Comparison of ENCODE assay signal across 28 mouse cellular contexts in the genomic region with DNA sequence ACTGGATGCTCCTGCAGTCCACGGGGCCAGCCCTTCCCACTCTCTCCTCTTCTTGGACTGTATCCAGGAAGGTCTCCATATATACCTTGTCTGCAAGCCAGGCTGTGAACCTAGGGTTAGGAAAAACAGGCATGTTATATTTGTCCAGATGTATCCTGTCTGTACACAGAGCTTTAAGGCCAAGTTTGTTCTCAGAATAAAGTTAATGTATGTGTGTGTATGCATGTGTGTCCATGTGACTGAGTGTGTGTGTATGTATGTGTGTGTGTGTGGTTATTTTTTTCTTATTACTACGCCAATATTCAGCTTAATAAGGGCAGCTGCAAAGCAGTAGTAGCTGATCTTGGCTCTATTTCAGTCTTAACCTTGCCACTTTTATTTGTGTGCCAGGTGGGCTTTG.
A peak's percentile ranks its signal among the peaks of the same experiment; 100 is the strongest.
DNase-seq lines count a peak whose midpoint lies in the region; ATAC-seq and TF ChIP-seq lines count a peak whose summit lies in the region.
"Had no signal": no experiment of that assay in that cellular context is flagged by ENCODE, and none has a peak within 500 bp of the region (broad histone marks: within the 10 kb centered on the region; RNA-seq: fewer than 3 reads in every experiment).

No protein-coding gene starts in this region.

- no peaks in the 10 kb centered on the region for H3K4me1 ChIP-seq in heart, embryonic 15.5 days (replicated peaks)
- H3K4me1 ChIP-seq in heart, adult 2 months (ENCODE audit: control insufficient read depth, insufficient read depth, low read length), result no peaks in the 10 kb centered on the region
- H3K4me1 ChIP-seq in limb, embryonic 13.5 days, result peaks cover 25% of the 10 kb centered on the region
- peaks cover 9% of the 10 kb centered on the region; the same call in 1 of the 2 replicates for H3K4me1 ChIP-seq in limb, embryonic 10.5 days
- H3K4me1 ChIP-seq in lung, embryonic 16.5 days (replicated peaks; ENCODE audit: control insufficient read depth, insufficient read depth, low read length), result peaks cover 2% of the 10 kb centered on the region; the same call in 1 of the 2 replicates
- no peaks in the 10 kb centered on the region for H3K4me1 ChIP-seq in lung, adult 2 months (ENCODE audit: control insufficient read depth, insufficient read depth, low read length)
- H3K4me1 ChIP-seq in stomach, embryonic 15.5 days, result no peaks in the 10 kb centered on the region
- H3K4me1 ChIP-seq: embryonic facial prominence, embryonic 12.5 days; embryonic facial prominence, embryonic 15.5 days had no signal

- H3K9me3 ChIP-seq in heart, embryonic 15.5 days (replicated peaks), result no peaks in the 10 kb centered on the region
- no peaks in the 10 kb centered on the region for H3K9me3 ChIP-seq in limb, embryonic 13.5 days
- H3K9me3 ChIP-seq in limb, embryonic 10.5 days (replicated peaks), result no peaks in the 10 kb centered on the region
- no peaks in the 10 kb centered on the region for H3K9me3 ChIP-seq in lung, embryonic 16.5 days (ENCODE audit: control insufficient read depth, low read length)
- no peaks in the 10 kb centered on the region for H3K9me3 ChIP-seq in stomach, embryonic 15.5 days
- H3K9me3 ChIP-seq: embryonic facial prominence, embryonic 12.5 days; embryonic facial prominence, embryonic 15.5 days; G1E had no signal

- no peak overlapping the region for H3K4me2 ChIP-seq in heart, embryonic 15.5 days
- no peak overlapping the region for H3K4me2 ChIP-seq in limb, embryonic 13.5 days (replicated peaks)
- no peak overlapping the region for H3K4me2 ChIP-seq in lung, embryonic 16.5 days (ENCODE audit: low read depth, low read length)
- H3K4me2 ChIP-seq in stomach, embryonic 15.5 days, result no peak overlapping the region
- H3K4me2 ChIP-seq: embryonic facial prominence, embryonic 12.5 days; embryonic facial prominence, embryonic 15.5 days; heart, embryonic 11.5 days; hindbrain, embryonic 14.5 days had no signal

- no peaks in the 10 kb centered on the region for H3K36me3 ChIP-seq in heart, embryonic 15.5 days
- no peaks in the 10 kb centered on the region for H3K36me3 ChIP-seq in heart, adult 2 months (ENCODE audit: control insufficient read depth, insufficient read depth, low read length)
- no peaks in the 10 kb centered on the region for H3K36me3 ChIP-seq in limb, embryonic 13.5 days
- no peaks in the 10 kb centered on the region for H3K36me3 ChIP-seq in limb, embryonic 10.5 days
- H3K36me3 ChIP-seq in lung, embryonic 16.5 days (ENCODE audit: control insufficient read depth, insufficient read depth, low read length), result no peaks in the 10 kb centered on the region
- H3K36me3 ChIP-seq in stomach, embryonic 15.5 days, result no peaks in the 10 kb centered on the region
- H3K36me3 ChIP-seq: embryonic facial prominence, embryonic 12.5 days; embryonic facial prominence, embryonic 15.5 days; G1E had no signal

- TF ChIP-seq CTCF in heart, adult 2 months (IDR thresholded peaks at IDR 0.05), result no peak
- TF ChIP-seq CTCF in lung, adult 2 months (IDR thresholded peaks at IDR 0.05; ENCODE audit: insufficient read depth, low read length), result no peak

- H3K4me3 ChIP-seq in heart, embryonic 15.5 days, result no peak overlapping the region
- no peak overlapping the region for H3K4me3 ChIP-seq in heart, adult 2 months
- no peak overlapping the region for H3K4me3 ChIP-seq in limb, embryonic 13.5 days
- no peak overlapping the region for H3K4me3 ChIP-seq in limb, embryonic 10.5 days
- H3K4me3 ChIP-seq in lung, embryonic 16.5 days (ENCODE audit: low read length), result no peak overlapping the region
- no peak overlapping the region for H3K4me3 ChIP-seq in lung, adult 2 months (replicated peaks; ENCODE audit: extremely low read depth, low read depth, low read length)
- no peak overlapping the region for H3K4me3 ChIP-seq in stomach, embryonic 15.5 days (replicated peaks)
- H3K4me3 ChIP-seq: embryonic facial prominence, embryonic 12.5 days; embryonic facial prominence, embryonic 15.5 days had no signal

- H3K9ac ChIP-seq in heart, embryonic 15.5 days, result no peak overlapping the region
- H3K9ac ChIP-seq in heart, adult 2 months (ENCODE audit: low read depth, low read length), result no peak overlapping the region
- H3K9ac ChIP-seq in limb, embryonic 13.5 days, result no peak overlapping the region
- H3K9ac ChIP-seq in lung, embryonic 16.5 days (ENCODE audit: low read length), result no peak overlapping the region
- H3K9ac ChIP-seq in stomach, embryonic 15.5 days, result no peak overlapping the region
- H3K9ac ChIP-seq: embryonic facial prominence, embryonic 12.5 days; embryonic facial prominence, embryonic 15.5 days; forebrain, postnatal 0 days; hindbrain, embryonic 14.5 days had no signal

- H3K27ac ChIP-seq in heart, embryonic 15.5 days, result no peak overlapping the region
- H3K27ac ChIP-seq in heart, adult 2 months, result no peak overlapping the region
- no peak overlapping the region; the same call in 1 of the 2 replicates for H3K27ac ChIP-seq in limb, embryonic 13.5 days
- no peak overlapping the region for H3K27ac ChIP-seq in limb, embryonic 10.5 days
- no peak overlapping the region for H3K27ac ChIP-seq in lung, embryonic 16.5 days (ENCODE audit: low read length)
- H3K27ac ChIP-seq in stomach, embryonic 15.5 days, result no peak overlapping the region
- H3K27ac ChIP-seq: embryonic facial prominence, embryonic 12.5 days; embryonic facial prominence, embryonic 15.5 days; hindbrain, embryonic 14.5 days; hindbrain, postnatal 0 days had no signal

- TF ChIP-seq EP300 in heart, adult 2 months (IDR thresholded peaks at IDR 0.05; ENCODE audit: insufficient read depth, low read depth, low read length), result no peak

- 0 out of 2 replicates have a peak, but pooled peaks have one; percentile 27 for ATAC-seq in heart, embryonic 15.5 days (replicated peaks; ENCODE audit: insufficient number of reproducible peaks, insufficient read depth, low FRiP score, low read depth)
- peak; percentile 69; the same call in 1 of the 2 replicates for ATAC-seq in limb, embryonic 13.5 days (ENCODE audit: low FRiP score, low read depth)
- ATAC-seq in lung, embryonic 16.5 days (ENCODE audit: low read depth), result peak; percentile 80
- peak; percentile 39; the same call in 1 of the 2 replicates for ATAC-seq in stomach, embryonic 15.5 days (ENCODE audit: insufficient read depth, low FRiP score, low read depth)
- ATAC-seq in activated CD4-positive, CD25-positive, alpha-beta regulatory T cell, adult 4 months, result no peak
- ATAC-seq: forebrain, embryonic 14.5 days; forebrain, postnatal 0 days; hindbrain, postnatal 0 days; Patski had no signal

- no peaks in the 10 kb centered on the region for H3K79me2 ChIP-seq in heart, adult 2 months (replicated peaks; ENCODE audit: control insufficient read depth, insufficient read depth, low read length)

- 58% methylated on average over 2 of the region's 2 CpGs for WGBS in heart, embryonic 15.5 days
- WGBS in heart, adult 2 months, result 35% methylated on average over 2 of the region's 2 CpGs
- 30% methylated on average over 2 of the region's 2 CpGs for WGBS in limb, embryonic 13.5 days
- WGBS in limb, embryonic 10.5 days, result 83% methylated on average over 2 of the region's 2 CpGs
- WGBS in lung, embryonic 16.5 days, result 31% methylated on average over 2 of the region's 2 CpGs
- WGBS in lung, adult 2 months, result 53% methylated on average over 2 of the region's 2 CpGs
- WGBS in stomach, embryonic 15.5 days, result 43% methylated on average over 2 of the region's 2 CpGs

- no peak for TF ChIP-seq POLR2A in heart, adult 2 months (IDR thresholded peaks at IDR 0.05; ENCODE audit: insufficient read depth, low read depth, low read length)
- TF ChIP-seq POLR2A in lung, adult 2 months (IDR thresholded peaks at IDR 0.05; ENCODE audit: borderline replicate concordance, extremely low read depth, low read depth, low read length), result no peak

- H3K27me3 ChIP-seq in heart, embryonic 15.5 days, result no peaks in the 10 kb centered on the region
- no peaks in the 10 kb centered on the region for H3K27me3 ChIP-seq in heart, adult 2 months (ENCODE audit: control insufficient read depth, insufficient read depth, low read length)
- H3K27me3 ChIP-seq in limb, embryonic 13.5 days, result no peaks in the 10 kb centered on the region
- no peaks in the 10 kb centered on the region for H3K27me3 ChIP-seq in limb, embryonic 10.5 days (ENCODE audit: low read depth, poor library complexity, severe bottlenecking)
- no peaks in the 10 kb centered on the region for H3K27me3 ChIP-seq in lung, embryonic 16.5 days (ENCODE audit: control insufficient read depth, insufficient read depth, low read depth, low read length)
- no peaks in the 10 kb centered on the region for H3K27me3 ChIP-seq in stomach, embryonic 15.5 days (replicated peaks)
- H3K27me3 ChIP-seq: CH12.LX; embryonic facial prominence, embryonic 12.5 days; embryonic facial prominence, embryonic 15.5 days; Patski had no signal

- intact Hi-C loops in heart, adult 2 months (cut with DNase I), result loop anchor here (10.0 kb wide), 2 partner anchors 555 to 705 kb away; no protein-coding TSS in a partner anchor

- no peak for DNase-seq in heart, adult 2 months
- DNase-seq in limb, embryonic 10.5 days (ENCODE audit: low spot score), result no peak
- no peak for DNase-seq in lung, adult 2 months
- DNase-seq: adrenal gland, adult 2 months; adrenal gland, postnatal 14 days; B cell, adult 2 months; cerebellum, adult 11 months; cerebellum, adult 2 months; cerebellum, adult 9-11 months; cerebellum, postnatal 25 days; forebrain, postnatal 0 days; gastrocnemius, postnatal 25 days; heart, postnatal 14 days; heart, postnatal 4 days had no signal
